Mouse (Mus musculus) heart, adult 2 months (tissue): ENCODE data around the gene C530025M09Rik. TPM values are rescaled to one million over a fixed set of nuclear protein-coding genes. Genes with fewer than 3 reads are reported as not detected.
A peak's percentile ranks its signal among the peaks of the same experiment; 100 is the strongest.

ENCODE experiments used
- DNase-seq, 2 experiments: peaks; one replicate each; pipeline ENCODE4 v3.0.0; 2021
- H3K27ac ChIP-seq: fragments of 200-600 bp; 2 replicates; pipeline ENCODE4 v1.8.1; 2022
- H3K27me3 ChIP-seq: fragments of 200-500 bp; 2 replicates; pipeline ENCODE4 v1.6.1; 2012; ENCODE audit warnings: mild to moderate bottlenecking, low read length, inconsistent platforms, mixed read lengths; ENCODE audit not compliant: control insufficient read depth, insufficient read depth
- H3K36me3 ChIP-seq: fragments of 200-500 bp; 2 replicates; pipeline ENCODE4 v1.6.1; 2012; ENCODE audit warnings: low read length, inconsistent platforms; ENCODE audit not compliant: control insufficient read depth, insufficient read depth
- H3K4me1 ChIP-seq: fragments of 200-500 bp; 2 replicates; pipeline ENCODE4 v1.6.1; 2011; ENCODE audit warnings: low read length; ENCODE audit not compliant: control insufficient read depth, insufficient read depth
- H3K4me3 ChIP-seq: fragments of 200-600 bp; 2 replicates; pipeline ENCODE4 v1.8.1; 2022
- H3K79me2 ChIP-seq: fragments of 200-500 bp; replicated peaks from 2 replicates; pipeline ENCODE4 v1.6.1; 2012; ENCODE audit warnings: mild to moderate bottlenecking, inconsistent platforms, low read length, moderate library complexity, mixed read lengths; ENCODE audit not compliant: control insufficient read depth, insufficient read depth
- H3K9ac ChIP-seq: fragments of 200-500 bp; 2 replicates; pipeline ENCODE4 v1.6.1; 2012; ENCODE audit warnings: low read depth, mild to moderate bottlenecking, control low read depth, inconsistent platforms, low read length, mixed read lengths
- CTCF ChIP-seq: fragments of 200-600 bp; IDR thresholded peaks from 2 replicates; pipeline ENCODE4 v1.8.1; 2022; ENCODE audit warnings: antibody characterized with exemption, mild to moderate bottlenecking, moderate library complexity
- EP300 ChIP-seq: fragments of 200-500 bp; IDR thresholded peaks from 2 replicates; pipeline ENCODE4 v1.6.1; 2011; ENCODE audit warnings: low read depth, low read length, control low read depth; ENCODE audit not compliant: insufficient read depth
- POLR2A ChIP-seq: fragments of 200-500 bp; IDR thresholded peaks from 2 replicates; pipeline ENCODE4 v1.6.1; 2011; ENCODE audit warnings: mild to moderate bottlenecking, low read depth, low read length, control low read depth; ENCODE audit not compliant: insufficient read depth
- WGBS: fragments of 180-500 bp; shearing (Covaris S2); methylation state at CpG from one replicate; pipeline ENCODE4 v1.1.7; 2018; 5-methylcytosine and 5-hydroxymethylcytosine counted together
- intact Hi-C: fragments of 180-260 bp; cut with DNase I; formaldehyde crosslinking; loops from one replicate; pipeline ENCODE4 v1.15.1; 2025
- long read RNA-seq: library from polyadenylated mRNA; stranded (forward); transcript quantifications from one replicate; pipeline ENCODE4 v2.0.0, GENCODE M21; 2021
- polyA plus RNA-seq: library from polyadenylated mRNA; depleted of rRNA; stranded (reverse); fragments of >200 nt; gene quantifications from 2 replicates; pipeline ENCODE4 v1.2.3, GENCODE M21; 2012; rRNA removed
- total RNA-seq, 2 experiments: library from RNA; stranded (reverse); gene quantifications; 2 replicates each; pipeline ENCODE4 v1.2.3; 2021

The C530025M09Rik gene
- total RNA-seq (not detected), polyA plus RNA-seq (not detected in 2 replicates)
- long read RNA-seq = 0 reads

DNA sequence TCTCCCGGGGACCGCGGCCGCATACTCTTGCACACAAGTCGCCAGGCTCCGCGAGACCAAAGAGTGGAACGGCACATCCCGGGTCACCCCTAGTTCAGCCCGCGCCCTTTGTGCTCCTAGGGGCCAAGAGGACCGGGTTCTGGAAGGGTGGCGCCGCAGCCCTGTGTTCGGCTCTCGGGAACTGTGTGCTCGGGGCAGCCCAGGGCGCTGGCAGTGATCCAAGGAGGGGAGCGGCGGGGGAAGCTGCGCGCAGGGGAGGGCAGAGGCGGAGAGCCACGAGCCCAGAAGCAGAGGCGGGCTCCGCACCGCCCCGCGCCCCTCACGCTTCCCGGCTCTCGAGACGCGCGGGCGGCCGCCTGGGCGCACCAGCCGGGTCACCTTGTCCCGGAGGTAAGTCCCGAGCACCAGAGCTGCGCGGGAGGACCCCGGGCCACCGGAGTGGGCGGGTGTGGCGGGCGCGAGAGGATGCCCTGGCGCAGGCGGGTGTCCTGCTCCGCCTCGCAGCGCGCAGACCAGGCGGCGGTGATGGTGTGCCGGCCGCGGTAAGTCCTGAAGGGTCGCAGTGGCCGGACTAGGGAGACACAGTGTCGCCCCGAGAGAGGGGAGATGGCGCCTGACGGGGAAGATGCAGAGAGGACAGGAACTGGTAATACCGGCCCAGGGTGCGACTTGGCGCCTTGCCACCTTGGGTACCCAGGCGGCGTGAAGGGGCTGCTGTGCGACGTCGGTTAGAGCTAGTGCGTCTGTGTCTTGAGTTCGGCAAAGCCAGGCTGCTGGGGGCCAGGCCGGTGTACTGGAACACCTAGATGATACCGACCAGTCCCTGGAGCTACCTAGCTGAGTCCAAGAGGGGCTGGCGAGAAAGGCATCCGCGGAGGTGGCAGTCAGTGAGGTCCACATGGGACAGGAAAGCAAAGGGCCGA lies at the start of gene C530025M09Rik:
C530025M09Rik (minus strand) TSS at position 678 of the 923 bp plus-strand sequence.
- WGBS = under 1% methylated on average over 82 of the region's 82 CpGs
- Histone ChIP-seq H3K27ac (no peak within 1 kb of the TSS), H3K4me3 (peak within 1 kb of the TSS; percentile 14; the same call in 1 of the 2 replicates), H3K27me3 (peaks cover 9% of the 10 kb centered on the region; the same call in 1 of the 2 replicates), H3K79me2 (no peaks in the 10 kb centered on the region), H3K9ac (no peak within 1 kb of the TSS), H3K4me1 (no peaks in the 10 kb centered on the region), H3K36me3 (no peaks in the 10 kb centered on the region)
- DNase-seq = peak; percentile 6 to 22
- intact Hi-C loops = no loop called here
- TF ChIP-seq CTCF (no peak), EP300 (no peak), POLR2A (no peak)

DNA sequence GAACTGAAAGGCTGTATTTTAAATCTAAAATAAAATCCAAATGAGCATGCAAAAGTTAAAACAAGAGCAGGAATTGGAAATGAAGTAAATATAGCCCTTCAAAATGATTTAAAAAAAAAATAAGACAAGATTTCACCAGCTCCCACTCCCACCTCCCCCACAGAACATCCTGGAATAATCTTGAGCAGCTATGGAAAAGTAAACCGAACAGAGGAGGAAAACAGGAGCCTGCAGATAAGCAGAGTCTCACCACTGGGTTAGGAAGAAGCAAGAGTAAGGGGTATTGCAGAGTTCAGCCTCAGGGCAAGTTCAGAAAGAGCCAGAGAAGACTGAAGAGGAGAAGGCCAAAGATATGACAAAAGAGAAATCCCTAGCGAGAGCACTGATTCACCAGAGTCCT lies 46.9 kb upstream of the C530025M09Rik start:
- H3K27ac ChIP-seq = no peak overlapping the region
- intact Hi-C loops = no loop called here
- no peaks in the 10 kb centered on the region for H3K36me3 ChIP-seq
- no peak for TF ChIP-seq EP300
- no peak for TF ChIP-seq CTCF
- no peak for TF ChIP-seq POLR2A
- H3K27me3 ChIP-seq = no peaks in the 10 kb centered on the region
- H3K4me3 ChIP-seq = no peak overlapping the region
- no peaks in the 10 kb centered on the region for H3K79me2 ChIP-seq
- H3K9ac ChIP-seq = no peak overlapping the region
- H3K4me1 ChIP-seq = no peaks in the 10 kb centered on the region
- WGBS = 32% methylated on average over 2 of the region's 2 CpGs
- no peak for DNase-seq

DNA sequence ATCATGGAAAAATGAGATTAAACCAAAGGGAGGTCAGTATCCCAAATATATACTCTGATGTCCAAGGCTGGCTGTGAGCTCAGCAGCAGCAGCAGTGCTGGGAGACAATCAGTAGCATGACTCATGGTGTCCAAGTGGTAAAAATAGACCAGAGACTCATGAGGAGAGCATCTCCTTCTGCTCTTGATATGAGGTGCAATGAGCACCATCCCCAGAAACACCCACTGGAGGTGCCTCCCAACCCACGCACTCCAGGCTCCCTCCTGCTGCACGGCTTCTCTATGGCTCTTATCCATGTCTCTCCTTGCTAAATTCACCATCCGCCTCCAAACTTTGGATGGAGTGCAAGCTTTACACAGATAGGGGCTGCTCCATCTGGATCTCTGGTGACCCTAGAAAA lies 42.3 kb upstream of the C530025M09Rik start:
- intact Hi-C loops = no loop called here
- 32% methylated on average over 3 of the region's 3 CpGs for WGBS
- Histone ChIP-seq H3K79me2 (no peaks in the 10 kb centered on the region), H3K4me1 (no peaks in the 10 kb centered on the region), H3K27me3 (no peaks in the 10 kb centered on the region), H3K27ac (no peak overlapping the region), H3K36me3 (no peaks in the 10 kb centered on the region), H3K9ac (no peak overlapping the region), H3K4me3 (no peak overlapping the region)
- DNase-seq = peak in 1 of 2 experiments; percentile 12
- TF ChIP-seq POLR2A = no peak
- TF ChIP-seq CTCF = no peak
- no peak for TF ChIP-seq EP300

DNA sequence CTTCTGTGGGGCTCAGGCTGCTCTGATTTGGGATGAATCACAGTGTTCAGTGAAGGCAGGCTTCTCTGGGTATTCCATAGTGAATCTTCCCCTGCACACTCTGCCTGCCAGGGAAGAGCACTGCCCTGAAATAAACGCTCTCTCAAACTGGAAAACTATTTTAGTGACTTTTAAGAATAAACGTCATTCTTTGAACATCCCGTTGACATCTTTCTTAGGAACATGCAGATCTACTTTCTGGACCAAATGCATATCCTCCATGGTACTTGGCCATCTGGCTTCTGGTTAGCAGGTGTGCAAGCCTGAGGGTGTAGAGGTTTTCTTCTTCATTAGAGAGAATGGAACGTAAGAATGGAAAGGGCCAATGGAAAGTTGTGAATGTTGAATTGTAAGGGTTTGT lies 41.5 kb upstream of the C530025M09Rik start:
- intact Hi-C loops = no loop called here
- Histone ChIP-seq H3K9ac (no peak overlapping the region), H3K4me3 (no peak overlapping the region), H3K4me1 (no peaks in the 10 kb centered on the region), H3K79me2 (no peaks in the 10 kb centered on the region), H3K36me3 (no peaks in the 10 kb centered on the region), H3K27me3 (no peaks in the 10 kb centered on the region), H3K27ac (no peak overlapping the region)
- no peak for TF ChIP-seq EP300
- TF ChIP-seq CTCF = no peak
- no peak for TF ChIP-seq POLR2A
- WGBS = 82% methylated on average over 4 of the region's 4 CpGs
- DNase-seq = no peak

DNA sequence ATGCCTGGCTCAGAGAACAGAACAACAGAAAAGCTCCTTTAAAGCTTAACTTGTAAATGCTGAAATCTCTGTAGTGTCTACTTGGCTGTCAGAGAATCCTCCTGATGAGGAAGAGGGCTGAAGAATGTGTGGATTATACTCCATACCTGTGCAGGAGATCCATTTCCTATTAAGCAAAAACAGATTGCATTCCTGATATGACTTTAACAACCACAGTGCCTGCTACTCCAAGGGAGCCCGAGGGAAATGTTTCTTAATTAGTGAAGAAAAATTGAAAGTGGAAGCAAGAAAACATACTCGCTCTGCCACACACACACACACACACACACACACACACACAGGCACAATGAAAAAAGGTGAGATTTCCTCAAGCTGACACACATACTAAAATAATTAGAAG lies 39.5 kb upstream of the C530025M09Rik start:
- Histone ChIP-seq H3K4me1 (no peaks in the 10 kb centered on the region), H3K36me3 (no peaks in the 10 kb centered on the region), H3K9ac (no peak overlapping the region), H3K4me3 (no peak overlapping the region), H3K27ac (no peak overlapping the region), H3K27me3 (no peaks in the 10 kb centered on the region), H3K79me2 (no peaks in the 10 kb centered on the region)
- DNase-seq = no peak
- TF ChIP-seq EP300 = no peak
- no peak for TF ChIP-seq CTCF
- no peak for TF ChIP-seq POLR2A
- 68% methylated on average over 2 of the region's 2 CpGs for WGBS
- intact Hi-C loops = no loop called here

DNA sequence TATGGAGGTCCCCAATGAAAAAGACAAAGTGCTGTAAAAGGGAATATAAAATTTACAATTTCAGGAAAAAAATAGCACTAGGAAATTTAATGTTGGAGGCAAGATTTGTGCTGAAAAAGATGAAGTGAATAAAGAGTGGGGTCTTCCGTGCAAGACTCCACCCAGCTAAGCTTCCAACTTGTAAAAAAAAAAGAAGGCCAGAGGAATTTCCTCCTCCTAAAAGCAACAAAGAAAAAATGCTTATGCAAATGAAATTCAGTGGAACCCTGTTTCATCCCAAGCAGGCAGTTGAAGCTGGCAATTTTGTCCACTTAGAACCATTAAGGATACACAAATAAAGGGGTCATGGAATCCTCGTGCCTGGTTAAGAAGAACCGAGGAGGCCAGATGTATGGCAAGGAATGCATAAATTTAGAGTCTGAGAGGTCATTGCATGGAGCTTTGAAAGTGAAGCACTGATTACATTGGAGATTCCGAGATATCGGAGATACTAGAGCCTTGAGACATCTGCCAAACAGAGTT lies 35.0 kb upstream of the C530025M09Rik start:
- intact Hi-C loops = no loop called here
- Histone ChIP-seq H3K79me2 (no peaks in the 10 kb centered on the region), H3K4me1 (no peaks in the 10 kb centered on the region), H3K36me3 (no peaks in the 10 kb centered on the region), H3K9ac (no peak overlapping the region), H3K27me3 (no peaks in the 10 kb centered on the region), H3K27ac (no peak overlapping the region), H3K4me3 (no peak overlapping the region)
- 72% methylated on average over 5 of the region's 5 CpGs for WGBS
- TF ChIP-seq CTCF = no peak
- TF ChIP-seq EP300 = no peak
- TF ChIP-seq POLR2A = no peak
- DNase-seq = no peak
